Mouse (Mus musculus) thymus, adult 2 months (tissue): ENCODE measurements at regions not wholly inside any gene's neighbourhood (a gene's known extent, or its start where the extent isn't known, plus 50 kb on each side); places are given as distances from the start of the nearest gene placed in this dataset.

Experiments used
- DNase-seq: peaks from one replicate; pipeline ENCODE4 v3.0.0; 2021
- H3K27ac ChIP-seq: fragments of 200-500 bp; 2 replicates; pipeline ENCODE4 v1.5.1; 2012; ENCODE audit warnings: low read length, control low read depth; ENCODE audit not compliant: control insufficient read depth, insufficient read depth
- H3K27me3 ChIP-seq: fragments of 200-500 bp; 2 replicates; pipeline ENCODE4 v1.6.1; 2012; ENCODE audit warnings: mild to moderate bottlenecking, low read length, moderate library complexity, mixed read lengths; ENCODE audit not compliant: control insufficient read depth, insufficient read depth
- H3K36me3 ChIP-seq: fragments of 200-500 bp; 2 replicates; pipeline ENCODE4 v1.6.1; 2012; ENCODE audit warnings: mild to moderate bottlenecking, low read length, moderate library complexity; ENCODE audit not compliant: control insufficient read depth, insufficient read depth
- H3K4me1 ChIP-seq: fragments of 200-500 bp; replicated peaks from 2 replicates; pipeline ENCODE4 v1.6.1; 2012; ENCODE audit warnings: low read length; ENCODE audit not compliant: control insufficient read depth, insufficient read depth
- H3K4me3 ChIP-seq: fragments of 200-500 bp; 2 replicates; pipeline ENCODE4 v1.5.1; 2012; ENCODE audit warnings: mild to moderate bottlenecking, low read length, control low read depth, moderate library complexity; ENCODE audit not compliant: control insufficient read depth, insufficient read depth
- CTCF ChIP-seq: fragments of 200-500 bp; IDR thresholded peaks from 2 replicates; pipeline ENCODE4 v1.5.1; 2012; ENCODE audit warnings: mild to moderate bottlenecking, control low read depth, low read length, moderate library complexity, borderline replicate concordance; ENCODE audit not compliant: control insufficient read depth, poor library complexity, insufficient read depth; ENCODE audit errors: extremely low read depth
- POLR2A ChIP-seq: fragments of 200-500 bp; IDR thresholded peaks from 2 replicates; pipeline ENCODE4 v1.6.1; 2012; ENCODE audit warnings: mild to moderate bottlenecking, low read length, control low read depth, moderate library complexity; ENCODE audit not compliant: control insufficient read depth, poor library complexity, insufficient read depth; ENCODE audit errors: extremely low read depth
- WGBS: fragments of 180-500 bp; shearing (Covaris S2); methylation state at CpG from one replicate; pipeline ENCODE4 v1.1.7; 2018; 5-methylcytosine and 5-hydroxymethylcytosine counted together

DNA sequence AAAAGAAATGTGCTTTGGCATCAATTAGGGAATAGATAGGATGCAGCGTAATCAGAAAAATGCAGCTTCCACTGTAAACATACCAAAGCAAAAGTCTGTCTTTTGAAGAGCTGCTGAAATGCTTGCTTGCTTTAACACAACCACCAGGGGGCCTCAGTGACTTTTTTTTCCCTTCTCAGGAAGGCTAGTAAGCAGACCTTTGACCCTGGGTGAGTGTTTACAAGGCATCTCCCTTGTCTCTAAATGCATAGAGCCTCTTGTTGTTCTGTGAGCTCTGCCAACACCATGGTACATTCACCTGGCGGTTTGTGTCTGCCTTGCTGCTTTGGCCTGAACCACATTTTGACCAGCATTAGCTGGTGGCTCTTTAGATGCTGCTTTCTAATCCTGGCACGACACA, 191.9 kb upstream of the C9orf72 start:
- DNase-seq, result no peak
- Histone ChIP-seq H3K27me3 (no peaks in the 10 kb centered on the region), H3K27ac (no peak overlapping the region), H3K4me3 (no peak overlapping the region), H3K36me3 (no peaks in the 10 kb centered on the region), H3K4me1 (no peaks in the 10 kb centered on the region)
- WGBS, result 66% methylated on average over 3 of the region's 3 CpGs
- no peak for TF ChIP-seq POLR2A
- no peak for TF ChIP-seq CTCF

DNA sequence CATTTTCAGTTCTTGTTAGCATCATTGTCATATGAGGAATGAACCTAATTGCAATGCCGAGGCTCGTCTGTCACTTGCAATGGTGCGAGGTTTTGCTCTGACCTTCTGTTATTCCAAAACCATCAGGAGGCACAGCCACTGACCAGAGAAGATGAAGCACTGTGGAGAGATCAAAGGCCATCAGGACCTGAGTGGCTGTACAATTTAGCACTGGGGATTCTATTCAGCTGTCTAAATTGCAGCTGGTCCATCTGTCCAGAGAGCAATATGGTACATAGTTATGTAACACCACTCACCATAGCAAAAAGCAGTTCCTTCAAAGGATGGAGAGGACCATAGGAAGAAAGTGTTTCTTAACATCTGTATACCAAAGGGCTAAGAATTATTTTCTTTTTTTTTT, 187.5 kb upstream of the C9orf72 start:
- no peak overlapping the region for H3K4me3 ChIP-seq
- no peak overlapping the region for H3K27ac ChIP-seq
- DNase-seq, result no peak
- no peak for TF ChIP-seq POLR2A
- no peak for TF ChIP-seq CTCF
- H3K27me3 ChIP-seq, result no peaks in the 10 kb centered on the region
- WGBS, result 86% methylated on average over 3 of the region's 3 CpGs
- H3K4me1 ChIP-seq, result no peaks in the 10 kb centered on the region
- H3K36me3 ChIP-seq, result no peaks in the 10 kb centered on the region

DNA sequence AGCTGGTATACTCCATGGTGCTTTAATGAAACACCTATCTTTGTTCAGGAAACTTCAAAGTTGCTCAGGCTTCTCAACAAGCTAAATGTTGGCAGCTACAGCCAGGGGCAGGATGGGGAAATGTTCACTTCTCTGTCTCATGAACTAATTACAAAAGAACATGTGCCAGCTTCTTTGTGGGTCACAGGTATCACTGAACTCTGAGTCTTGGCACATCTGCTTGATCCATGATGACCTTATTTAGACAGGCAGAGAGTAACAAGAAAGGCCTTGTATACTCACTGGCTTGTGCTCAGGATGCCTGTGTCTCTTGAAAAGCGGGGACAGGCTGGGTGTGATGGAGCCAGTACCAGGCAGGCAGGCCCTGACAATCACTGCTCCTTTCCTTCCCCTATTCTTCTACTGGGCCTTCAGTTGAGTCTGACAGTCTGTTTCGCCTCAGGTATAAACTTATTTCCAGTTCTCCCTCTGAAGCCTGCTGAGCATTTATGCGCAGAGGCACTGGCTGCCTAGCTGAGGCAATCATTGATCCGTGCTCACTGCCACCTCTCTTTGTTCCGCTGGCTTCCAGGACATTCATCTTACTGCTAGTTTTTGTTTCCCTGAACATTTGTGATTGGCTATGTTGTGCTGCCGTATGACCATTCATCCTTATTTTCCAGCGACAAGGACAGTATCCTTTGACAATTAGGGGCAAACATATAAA, 179.5 kb upstream of the C9orf72 start:
- 89% methylated on average over 7 of the region's 7 CpGs for WGBS
- Histone ChIP-seq H3K4me1 (no peaks in the 10 kb centered on the region), H3K36me3 (no peaks in the 10 kb centered on the region), H3K4me3 (no peak overlapping the region), H3K27ac (no peak overlapping the region), H3K27me3 (no peaks in the 10 kb centered on the region)
- no peak for TF ChIP-seq POLR2A
- no peak for TF ChIP-seq CTCF
- no peak for DNase-seq

DNA sequence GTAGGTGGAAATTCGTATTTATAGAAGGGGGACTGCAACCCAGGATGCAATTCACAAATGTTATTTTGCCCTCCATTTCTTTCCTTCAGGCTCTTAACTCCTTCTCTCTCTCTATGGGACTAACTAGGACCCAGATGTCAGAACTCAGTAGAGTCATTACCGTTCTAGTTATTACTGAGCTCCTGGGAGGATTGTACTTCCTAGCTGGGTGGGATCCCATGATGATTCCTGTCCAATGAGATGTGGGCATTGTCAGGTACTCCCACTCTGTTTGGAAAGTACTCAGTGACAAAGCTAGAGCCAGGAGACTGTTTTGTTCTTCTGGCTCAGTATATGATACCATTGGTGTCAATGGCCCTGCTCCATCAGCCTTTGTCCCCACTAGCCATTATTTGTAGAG, 178.1 kb upstream of the C9orf72 start:
- Histone ChIP-seq H3K4me1 (no peaks in the 10 kb centered on the region), H3K27ac (no peak overlapping the region), H3K27me3 (no peaks in the 10 kb centered on the region), H3K4me3 (no peak overlapping the region), H3K36me3 (no peaks in the 10 kb centered on the region)
- TF ChIP-seq POLR2A (no peak), CTCF (no peak)
- 86% methylated on average over 2 of the region's 2 CpGs for WGBS
- DNase-seq, result no peak

DNA sequence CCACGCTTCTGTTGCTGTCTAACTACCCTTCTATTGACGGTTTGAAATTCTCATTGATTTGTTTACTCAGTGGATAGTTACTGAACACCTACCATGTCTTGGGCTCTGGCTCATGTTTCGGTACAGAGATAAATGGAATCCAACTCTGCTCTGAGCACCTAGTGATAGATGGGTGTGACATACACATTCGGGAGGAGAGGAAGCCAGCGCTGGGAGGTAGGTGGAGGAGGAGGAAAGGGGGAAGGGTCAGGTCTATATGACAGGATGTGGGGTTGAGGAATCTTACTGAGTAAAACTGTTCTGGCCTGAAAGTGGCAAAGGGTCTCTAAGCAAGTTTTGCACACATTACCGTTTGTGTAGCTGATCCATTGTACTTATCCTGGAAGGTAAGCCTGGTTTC, 177.6 kb upstream of the C9orf72 start:
- WGBS, result 81% methylated on average over 6 of the region's 6 CpGs
- H3K27ac ChIP-seq, result no peak overlapping the region

DNA sequence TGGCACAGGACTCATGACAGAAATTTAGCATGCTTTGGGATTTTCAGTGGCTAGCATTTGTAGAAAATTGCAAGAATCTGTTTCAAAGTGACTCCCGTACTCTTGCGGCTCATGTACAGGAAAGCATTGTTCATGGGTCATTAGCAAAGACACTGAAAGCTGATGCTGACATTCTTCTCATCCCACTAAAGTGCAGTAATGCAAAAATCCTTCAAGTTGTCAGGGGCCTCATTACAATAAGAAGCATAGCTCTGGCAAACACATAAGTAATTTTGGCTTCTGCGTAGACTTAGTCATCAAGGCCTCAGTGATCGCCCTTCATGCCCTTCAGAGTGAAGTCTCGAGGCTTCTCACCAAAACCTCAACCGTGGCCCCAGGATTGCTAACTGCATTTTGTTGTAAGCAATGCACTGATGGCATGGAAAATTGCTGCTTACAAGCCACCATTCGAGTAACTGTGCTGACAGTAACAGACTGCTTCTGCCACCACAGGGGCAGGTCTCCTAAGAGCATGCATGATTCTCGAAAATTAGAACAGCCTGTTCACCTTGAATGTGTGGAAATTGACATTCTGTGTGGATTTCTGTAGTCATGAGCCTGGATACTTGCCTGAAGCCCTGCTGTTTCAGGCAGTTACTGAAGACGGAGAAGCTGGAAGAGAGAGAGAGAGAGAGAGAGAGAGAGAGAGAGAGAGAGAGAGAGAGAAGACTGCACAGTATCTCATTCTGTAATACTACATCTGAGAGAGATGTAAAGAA, 176.6 kb upstream of the C9orf72 start:
- H3K4me1 ChIP-seq, result no peaks in the 10 kb centered on the region
- WGBS, result 85% methylated on average over 9 of the region's 9 CpGs

More for the DNA sequence above, 177.6 kb upstream of the C9orf72 start:
- Histone ChIP-seq H3K4me1 (no peaks in the 10 kb centered on the region), H3K4me3 (no peak overlapping the region), H3K36me3 (no peaks in the 10 kb centered on the region), H3K27me3 (no peaks in the 10 kb centered on the region)
- TF ChIP-seq POLR2A (no peak), CTCF (no peak)
- DNase-seq, result no peak

More for the DNA sequence above, 176.6 kb upstream of the C9orf72 start:
- Histone ChIP-seq H3K36me3 (no peaks in the 10 kb centered on the region), H3K27me3 (no peaks in the 10 kb centered on the region), H3K27ac (no peak overlapping the region), H3K4me3 (no peak overlapping the region)
- TF ChIP-seq POLR2A (no peak), CTCF (no peak)
- DNase-seq, result no peak
